In genomic region chr4:99298676-99299075, GRCm38 (mm10) we compare ENCODE assay signal across 9 mouse cellular contexts. TPM values are rescaled to one million over a fixed set of nuclear protein-coding genes. Genes with fewer than 3 reads are reported as not detected.
A peak's percentile ranks its signal among the peaks of the same experiment; 100 is the strongest.
DNase-seq lines count a peak whose midpoint lies in the region; ATAC-seq and TF ChIP-seq lines count a peak whose summit lies in the region.
"Had no signal": no experiment of that assay in that cellular context is flagged by ENCODE, and none has a peak within 500 bp of the region (broad histone marks: within the 10 kb centered on the region; RNA-seq: fewer than 3 reads in every experiment).

No protein-coding gene starts in this region.

- no peak overlapping the region for H3K9ac ChIP-seq in kidney, postnatal 0 days (ENCODE audit: low read depth, low read length)
- no peak overlapping the region for H3K9ac ChIP-seq in kidney, embryonic 16.5 days (replicated peaks; ENCODE audit: low read length)
- H3K9ac ChIP-seq: midbrain, embryonic 12.5 days had no signal

- peak; percentile 74 for DNase-seq in kidney, postnatal 0 days (ENCODE audit: low spot score)
- DNase-seq in adipocyte (ENCODE audit: low spot score), result peak; percentile 55
- DNase-seq in embryonic facial prominence, embryonic 10.5 days (ENCODE audit: low spot score), result peak; percentile 53
- DNase-seq in layer of hippocampus, postnatal 14 days (ENCODE audit: low spot score in 2 of 2), result peak; percentile 28 to 31
- DNase-seq in naive thymus-derived CD4-positive, alpha-beta T cell, adult 2 months (ENCODE audit: low read depth), result peak; percentile 18
- no peak for DNase-seq in urinary bladder, postnatal 4 days (ENCODE audit: low spot score in 2 of 2)

- H3K27ac ChIP-seq in kidney, postnatal 0 days, result no peak overlapping the region
- no peak overlapping the region for H3K27ac ChIP-seq in kidney, embryonic 16.5 days (ENCODE audit: low read length)
- H3K27ac ChIP-seq in embryonic facial prominence, embryonic 10.5 days (replicated peaks), result no peak overlapping the region
- H3K27ac ChIP-seq: midbrain, embryonic 12.5 days had no signal

- H3K9me3 ChIP-seq in kidney, postnatal 0 days (replicated peaks; ENCODE audit: low read length), result no peaks in the 10 kb centered on the region
- peaks cover 8% of the 10 kb centered on the region; the same call in 1 of the 2 replicates for H3K9me3 ChIP-seq in kidney, embryonic 16.5 days (ENCODE audit: low read length)
- no peaks in the 10 kb centered on the region for H3K9me3 ChIP-seq in E14TG2a.4 (ENCODE audit: low read length)
- H3K9me3 ChIP-seq in embryonic facial prominence, embryonic 10.5 days, result peaks cover 6% of the 10 kb centered on the region

- 11% methylated on average over 4 of the region's 4 CpGs for WGBS in kidney, postnatal 0 days
- 14% methylated on average over 4 of the region's 4 CpGs for WGBS in kidney, embryonic 16.5 days
- WGBS in embryonic facial prominence, embryonic 10.5 days, result 18% methylated on average over 4 of the region's 4 CpGs

- H3K27me3 ChIP-seq in kidney, postnatal 0 days (ENCODE audit: insufficient read depth, low read length), result no peaks in the 10 kb centered on the region
- no peaks in the 10 kb centered on the region for H3K27me3 ChIP-seq in kidney, embryonic 16.5 days (ENCODE audit: insufficient read depth, low read length)
- H3K27me3 ChIP-seq in E14TG2a.4 (ENCODE audit: insufficient read depth, low read length), result no peaks in the 10 kb centered on the region
- H3K27me3 ChIP-seq in embryonic facial prominence, embryonic 10.5 days (replicated peaks; ENCODE audit: low read depth, poor library complexity, severe bottlenecking), result no peaks in the 10 kb centered on the region

- ATAC-seq in kidney, postnatal 0 days (replicated peaks; ENCODE audit: low FRiP score, low read depth), result no peak
- no peak for ATAC-seq in kidney, embryonic 16.5 days (ENCODE audit: low FRiP score, low TSS enrichment)

- no peaks in the 10 kb centered on the region for H3K36me3 ChIP-seq in kidney, postnatal 0 days (ENCODE audit: insufficient read depth, low read length)
- H3K36me3 ChIP-seq in kidney, embryonic 16.5 days (ENCODE audit: insufficient read depth, low read length), result no peaks in the 10 kb centered on the region
- H3K36me3 ChIP-seq in E14TG2a.4 (ENCODE audit: insufficient read depth, low read length), result no peaks in the 10 kb centered on the region
- H3K36me3 ChIP-seq in embryonic facial prominence, embryonic 10.5 days (replicated peaks), result no peaks in the 10 kb centered on the region
- H3K36me3 ChIP-seq: midbrain, embryonic 12.5 days had no signal

- no peaks in the 10 kb centered on the region for H3K4me1 ChIP-seq in kidney, postnatal 0 days (replicated peaks; ENCODE audit: insufficient read depth, low read length)
- no peaks in the 10 kb centered on the region for H3K4me1 ChIP-seq in kidney, embryonic 16.5 days (ENCODE audit: insufficient read depth, low read length)
- peaks cover 4% of the 10 kb centered on the region; the same call in 1 of the 2 replicates for H3K4me1 ChIP-seq in E14TG2a.4 (replicated peaks; ENCODE audit: low read depth, low read length)
- H3K4me1 ChIP-seq in embryonic facial prominence, embryonic 10.5 days, result peaks cover 12% of the 10 kb centered on the region

- no peak overlapping the region for H3K4me2 ChIP-seq in kidney, postnatal 0 days (ENCODE audit: low read length)
- H3K4me2 ChIP-seq in kidney, embryonic 16.5 days (replicated peaks; ENCODE audit: low read depth, low read length), result no peak overlapping the region
- H3K4me2 ChIP-seq: midbrain, embryonic 12.5 days had no signal

- peak; percentile 88 for TF ChIP-seq CTCF in kidney, postnatal 0 days (IDR thresholded peaks at IDR 0.05; ENCODE audit: low read depth)
- TF ChIP-seq CTCF in E14TG2a.4 (conservative IDR thresholded peaks at IDR 0.05; ENCODE audit: low read length), result peak; percentile 93

- no peak overlapping the region for H3K4me3 ChIP-seq in kidney, postnatal 0 days (replicated peaks; ENCODE audit: low read depth, low read length)
- H3K4me3 ChIP-seq in kidney, embryonic 16.5 days (ENCODE audit: low read length), result no peak overlapping the region
- no peak overlapping the region for H3K4me3 ChIP-seq in E14TG2a.4 (replicated peaks; ENCODE audit: low read length)
- H3K4me3 ChIP-seq in embryonic facial prominence, embryonic 10.5 days, result no peak overlapping the region
- H3K4me3 ChIP-seq: midbrain, embryonic 12.5 days had no signal

RNA-seq across cellular contexts. Expression of gene Gm12689, which starts 3.0 kb away (rescaled TPM):
- 0.11 TPM in 1 of 2 replicates, not detected in the other for polyA plus RNA-seq in kidney, postnatal 0 days (2015; fragmentation: Nextera tagmentation; extraction: Ambion mirVana)
- 0.11 and 0.26 TPM in 2 replicates for polyA plus RNA-seq in kidney, embryonic 16.5 days (2015; fragmentation: Nextera tagmentation; extraction: Ambion mirVana)
- polyA plus RNA-seq in embryonic facial prominence, embryonic 10.5 days (2016; fragmentation: Nextera tagmentation; extraction: Ambion mirVana), result 0.18 TPM in 1 of 2 replicates, not detected in the other
- total RNA-seq in layer of hippocampus, postnatal 14 days (2021), result 1 to 10 TPM in 1 of 2 experiments, under 1 TPM in 1; 0.88 to 1.8 TPM

Comparison
In these comparisons a context has a peak if more than half of its experiments do, and no peak if none do; other contexts are left out.
1. DNase-seq: peak in kidney, postnatal 0 days (single experiment), adipocyte (single experiment), embryonic facial prominence, embryonic 10.5 days (single experiment), layer of hippocampus, postnatal 14 days (2 of 2) and naive thymus-derived CD4-positive, alpha-beta T cell, adult 2 months (single experiment); none in urinary bladder, postnatal 4 days (0 of 2).